Mouse (Mus musculus) hindbrain, postnatal 0 days (tissue): ENCODE results near the gene Fryl. TPM values are rescaled to one million over a fixed set of nuclear protein-coding genes. Genes with fewer than 3 reads are reported as not detected.
A peak's percentile ranks its signal among the peaks of the same experiment; 100 is the strongest.

Experiments
- ATAC-seq: fragments of 200-750 bp; cut with Nextera tagmentation; 2 replicates; pipeline ENCODE4 v1.8.0; 2017; ENCODE audit warnings: mild to moderate bottlenecking, moderate TSS enrichment, moderate library complexity
- DNase-seq: peaks from one replicate; pipeline ENCODE4 v3.0.0-alpha.2; 2015; ENCODE audit warnings: low spot score
- H3K27ac ChIP-seq: fragments of 300-500 bp; sonication (generic); 2 replicates; pipeline ENCODE4 v1.5.1; 2014; ENCODE audit warnings: mild to moderate bottlenecking
- H3K27me3 ChIP-seq: fragments of 300-500 bp; sonication (generic); 2 replicates; pipeline ENCODE4 v1.6.1; 2014; ENCODE audit warnings: low read length, mixed read lengths; ENCODE audit not compliant: insufficient read depth
- H3K36me3 ChIP-seq: fragments of 300-500 bp; sonication (generic); 2 replicates; pipeline ENCODE4 v1.6.1; 2014; ENCODE audit warnings: low read length, mixed read lengths; ENCODE audit not compliant: insufficient read depth
- H3K4me1 ChIP-seq: fragments of 300-500 bp; sonication (generic); 2 replicates; pipeline ENCODE4 v1.6.1; 2014; ENCODE audit warnings: antibody characterized with exemption, low read length, mixed read lengths; ENCODE audit not compliant: insufficient read depth
- H3K4me2 ChIP-seq: fragments of 300-500 bp; sonication (generic); 2 replicates; pipeline ENCODE4 v1.6.1; 2014; ENCODE audit warnings: low read depth, mild to moderate bottlenecking, low read length, moderate library complexity, mixed read lengths
- H3K4me3 ChIP-seq: fragments of 300-500 bp; sonication (generic); 2 replicates; pipeline ENCODE4 v1.5.1; 2014; ENCODE audit warnings: low read length
- H3K9ac ChIP-seq: fragments of 300-500 bp; sonication (generic); replicated peaks from 2 replicates; pipeline ENCODE4 v1.6.1; 2014; ENCODE audit warnings: mild to moderate bottlenecking, low read length, moderate library complexity, mixed read lengths
- H3K9me3 ChIP-seq: fragments of 300-500 bp; sonication (generic); 2 replicates; pipeline ENCODE4 v1.6.1; 2016; ENCODE audit warnings: low read length, mixed read lengths
- CTCF ChIP-seq: IDR thresholded peaks from 2 replicates; pipeline ENCODE4 v1.5.1; 2016; ENCODE audit warnings: antibody characterized with exemption, control low read depth, low read depth
- WGBS: fragments of 180-500 bp; shearing (Covaris S2); extraction: QIAGEN DNeasy Blood & Tissue Kit; methylation state at CpG from one replicate; pipeline ENCODE4 v1.1.7; 2014; 5-methylcytosine and 5-hydroxymethylcytosine counted together
- polyA plus RNA-seq: library from polyadenylated mRNA; unstranded; fragments of >200 nt; fragmentation: Nextera tagmentation; extraction: Ambion mirVana; gene quantifications from 2 replicates; pipeline ENCODE4 v1.2.1, GENCODE M21; 2015
- total RNA-seq: library from RNA; depleted of rRNA; stranded (reverse); fragments of >200 nt; gene quantifications from 2 replicates; pipeline ENCODE4 v1.2.3, GENCODE M21; 2014

Gene Fryl
- total and polyA plus RNA-seq, 2 experiments from 2014 or later, result 20.5 to 69.4 TPM

DNA sequence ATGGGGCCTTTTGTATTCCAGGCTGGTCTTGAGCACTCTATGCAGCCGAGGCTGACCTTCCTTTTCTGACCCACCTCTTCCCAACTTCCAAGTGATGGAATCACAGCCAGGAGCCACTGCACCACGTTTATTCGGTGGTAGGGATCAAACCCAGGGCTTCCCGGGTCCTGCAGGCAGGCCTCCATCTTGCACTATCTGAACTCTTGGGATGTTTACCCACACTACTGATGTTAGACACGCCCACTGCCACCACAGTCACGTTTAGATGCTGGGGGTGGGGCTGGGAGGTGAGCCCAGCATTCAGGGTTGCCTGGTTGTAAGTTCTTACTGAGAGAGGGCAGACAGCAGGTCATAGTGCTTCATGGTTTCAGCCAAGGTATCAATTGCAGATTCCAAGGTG lies 189.5 kb downstream of the Fryl start:
- ATAC-seq (no peak), DNase-seq (no peak)
- Histone ChIP-seq H3K27ac (no peak overlapping the region), H3K4me2 (no peak overlapping the region), H3K4me3 (no peak overlapping the region), H3K9me3 (no peaks in the 10 kb centered on the region), H3K9ac (no peak overlapping the region), H3K36me3 (peaks cover 34% of the 10 kb centered on the region), H3K4me1 (no peaks in the 10 kb centered on the region), H3K27me3 (no peaks in the 10 kb centered on the region)
- 50% methylated on average over 6 of the region's 6 CpGs for WGBS
- no peak for TF ChIP-seq CTCF

DNA sequence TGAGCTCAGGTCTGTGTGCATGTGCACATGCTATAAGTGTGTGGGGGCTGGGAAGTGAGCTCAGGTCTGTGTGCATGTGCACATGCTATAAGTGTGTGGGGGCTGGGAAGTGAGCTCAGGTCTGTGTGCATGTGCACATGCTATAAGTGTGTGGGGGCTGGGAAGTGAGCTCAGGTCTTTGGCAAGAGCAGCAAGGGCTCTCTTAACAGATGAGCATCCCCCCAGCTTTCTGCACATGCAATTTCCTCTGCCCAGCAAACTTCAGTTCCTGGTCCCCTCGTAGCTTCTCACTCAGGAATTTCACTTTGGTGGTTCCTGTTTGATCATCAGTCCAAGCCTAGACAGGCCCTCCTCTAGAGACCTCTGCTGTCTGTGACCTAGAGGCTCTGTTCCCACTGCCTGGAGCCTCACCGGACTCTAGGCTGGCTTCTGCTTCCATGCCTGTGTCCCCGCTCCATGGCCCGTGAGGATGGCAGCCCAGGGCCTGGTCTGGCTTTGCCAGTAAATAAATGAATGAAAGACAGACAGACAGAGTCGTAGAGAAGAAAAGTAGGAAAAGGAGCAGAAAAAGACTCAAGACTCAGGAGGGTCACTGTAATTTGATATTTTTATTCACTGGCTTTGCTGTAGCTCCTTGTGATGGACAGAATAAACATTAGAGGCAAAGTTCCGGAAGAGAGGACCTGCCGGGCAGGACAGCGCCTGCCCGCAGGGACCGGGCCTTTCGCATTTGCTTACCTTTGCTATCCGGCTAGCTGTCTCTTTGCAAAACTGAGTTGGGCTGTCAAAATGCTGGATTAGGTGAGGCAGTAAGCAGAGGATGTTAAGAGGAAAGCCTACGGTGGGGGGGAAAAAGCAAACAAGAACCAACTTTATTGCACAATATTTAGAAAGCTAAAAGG lies 192.4 kb downstream of the Fryl start:
- H3K4me2 ChIP-seq, result no peak overlapping the region
- no peak overlapping the region for H3K9ac ChIP-seq
- H3K36me3 ChIP-seq, result peaks cover 36% of the 10 kb centered on the region
- 83% methylated on average over 13 of the region's 13 CpGs for WGBS
- no peaks in the 10 kb centered on the region for H3K4me1 ChIP-seq
- DNase-seq, result no peak
- H3K27me3 ChIP-seq, result no peaks in the 10 kb centered on the region
- H3K9me3 ChIP-seq, result no peaks in the 10 kb centered on the region
- no peak overlapping the region for H3K27ac ChIP-seq
- no peak overlapping the region for H3K4me3 ChIP-seq
- no peak for ATAC-seq
- no peak for TF ChIP-seq CTCF

- no peak overlapping the region for H3K27ac ChIP-seq
- WGBS, result 30% methylated on average over 11 of the region's 11 CpGs
- ATAC-seq (no peak), DNase-seq (peak; percentile 56)
- H3K36me3 ChIP-seq, result peaks cover 29% of the 10 kb centered on the region
- no peaks in the 10 kb centered on the region for H3K4me1 ChIP-seq
- no peak overlapping the region for H3K4me2 ChIP-seq
- no peak for TF ChIP-seq CTCF
- H3K9ac ChIP-seq, result no peak overlapping the region
- H3K27me3 ChIP-seq, result no peaks in the 10 kb centered on the region
- no peaks in the 10 kb centered on the region for H3K9me3 ChIP-seq
- H3K4me3 ChIP-seq, result no peak overlapping the region
Measured at GRCm38 (mm10) chr5:73061506-73062155, 194.8 kb downstream of the Fryl start.

GRCm38 (mm10) chr5:73056937-73057336 lies 199.5 kb downstream of the Fryl start:
- DNase-seq (no peak), ATAC-seq (no peak)
- Histone ChIP-seq H3K4me1 (no peaks in the 10 kb centered on the region), H3K36me3 (peaks cover 31% of the 10 kb centered on the region), H3K9me3 (no peaks in the 10 kb centered on the region), H3K4me3 (no peak overlapping the region), H3K27ac (no peak overlapping the region), H3K27me3 (no peaks in the 10 kb centered on the region), H3K4me2 (no peak overlapping the region), H3K9ac (no peak overlapping the region)
- WGBS, result 97% methylated on average over 5 of the region's 5 CpGs
- no peak for TF ChIP-seq CTCF

DNA sequence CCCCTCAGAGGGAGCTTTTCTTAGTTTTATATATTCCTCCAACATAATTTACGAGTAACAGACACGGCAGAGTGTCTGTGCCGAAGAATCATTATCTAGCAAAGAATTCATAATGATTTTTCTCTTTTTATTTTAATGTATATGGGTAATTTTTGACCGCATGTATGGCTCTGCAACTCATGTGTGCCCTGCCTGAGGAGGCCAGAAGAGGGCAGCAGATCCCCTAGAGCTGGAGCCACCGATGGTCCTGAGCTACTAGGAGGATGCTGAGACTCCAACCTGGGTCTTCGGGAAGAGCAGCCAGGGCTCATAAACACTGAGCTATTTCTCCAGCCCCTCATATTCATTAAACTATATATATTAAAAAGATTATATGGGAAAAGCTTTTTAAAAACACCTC lies 200.0 kb downstream of the Fryl start:
- H3K4me1 ChIP-seq, result no peaks in the 10 kb centered on the region
- no peaks in the 10 kb centered on the region for H3K27me3 ChIP-seq
- H3K4me2 ChIP-seq, result no peak overlapping the region
- no peak for ATAC-seq
- no peak overlapping the region for H3K4me3 ChIP-seq
- WGBS, result 91% methylated on average over 6 of the region's 6 CpGs
- peak; percentile 54 for TF ChIP-seq CTCF
- H3K9ac ChIP-seq, result no peak overlapping the region
- no peak overlapping the region for H3K27ac ChIP-seq
- no peak for DNase-seq
- peaks cover 35% of the 10 kb centered on the region for H3K36me3 ChIP-seq
- no peaks in the 10 kb centered on the region for H3K9me3 ChIP-seq

DNA sequence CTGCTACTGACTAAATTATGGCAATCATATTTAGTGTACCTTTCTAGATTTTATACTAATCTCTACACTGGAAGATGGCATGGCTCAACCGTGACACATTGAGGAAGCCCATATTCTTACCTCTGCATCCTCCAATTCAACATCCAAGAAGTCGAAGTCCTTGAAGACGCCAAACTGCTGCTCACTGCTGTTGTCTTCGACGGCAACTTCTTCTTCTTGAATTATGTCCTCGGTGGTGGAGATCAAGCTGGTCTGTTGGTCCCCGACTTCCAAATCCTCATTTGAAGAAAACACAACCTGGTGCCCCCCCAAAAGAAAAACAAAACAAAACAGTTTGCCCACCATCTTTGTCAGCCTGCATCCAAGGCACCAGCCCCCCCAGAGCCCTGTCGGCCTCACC lies 202.5 kb downstream of the Fryl start:
- peaks cover 54% of the 10 kb centered on the region for H3K36me3 ChIP-seq
- no peaks in the 10 kb centered on the region for H3K27me3 ChIP-seq
- whole genome bisulfite sequencing, result 96% methylated on average over 8 of the region's 8 CpGs
- H3K9me3 ChIP-seq, result no peaks in the 10 kb centered on the region
- H3K4me3 ChIP-seq, result no peak overlapping the region
- H3K4me2 ChIP-seq, result no peak overlapping the region
- DNase-seq (no peak), ATAC-seq (no peak)
- H3K9ac ChIP-seq, result no peak overlapping the region
- no peak for TF ChIP-seq CTCF
- no peaks in the 10 kb centered on the region for H3K4me1 ChIP-seq
- H3K27ac ChIP-seq, result no peak overlapping the region
